Mouse (Mus musculus) ES-E14 (cell line): Measurements from ENCODE around the gene Hist1h3c. TPM values are rescaled to one million over a fixed set of nuclear protein-coding genes. Genes with fewer than 3 reads are reported as not detected.
A peak's percentile ranks its signal among the peaks of the same experiment; 100 is the strongest.

Source experiments
- DNase-seq: peaks from one replicate; pipeline ENCODE4 v3.0.0-alpha.2; 2013; ENCODE audit warnings: low read depth, low spot score
- H3K27ac ChIP-seq: 2 replicates; pipeline ENCODE4 v1.5.1; 2012; ENCODE audit warnings: low read depth, mild to moderate bottlenecking, low read length, moderate library complexity, mixed read lengths; ENCODE audit not compliant: poor library complexity, insufficient read depth, severe bottlenecking
- H3K36me3 ChIP-seq: 2 replicates; pipeline ENCODE4 v1.6.1; 2012; ENCODE audit warnings: mild to moderate bottlenecking, low read length, moderate library complexity, mixed read lengths; ENCODE audit not compliant: control insufficient read depth, poor library complexity, insufficient read depth, severe bottlenecking
- H3K4me1 ChIP-seq, 2 experiments: fragments of 150-350 bp in 1 of 2; sonication (generic) in 1 of 2; 2 replicates each; pipeline ENCODE4 v1.6.1; 2012; ENCODE audit warnings: low read length in 2 of 2, mild to moderate bottlenecking in 1 of 2, mixed read lengths in 1 of 2; ENCODE audit not compliant: control insufficient read depth in 2 of 2, insufficient read depth in 2 of 2, poor library complexity in 1 of 2
- H3K4me3 ChIP-seq, 2 experiments: fragments of 150-350 bp in 1 of 2; sonication (generic) in 1 of 2; 2 replicates each; pipeline ENCODE4 v1.5.1; 2012; ENCODE audit warnings: low read length in 2 of 2, low read depth in 1 of 2, mild to moderate bottlenecking in 1 of 2, mixed read lengths in 1 of 2; ENCODE audit not compliant: insufficient read depth in 1 of 2, poor library complexity in 1 of 2, severe bottlenecking in 1 of 2
- H3K9ac ChIP-seq: 2 replicates; pipeline ENCODE4 v1.6.1; 2012; ENCODE audit warnings: low read depth, mild to moderate bottlenecking, low read length, mixed read lengths; ENCODE audit not compliant: poor library complexity, insufficient read depth, severe bottlenecking
- H3K9me3 ChIP-seq: fragments of 150-350 bp; sonication (generic); 2 replicates; pipeline ENCODE4 v1.6.1; 2012; ENCODE audit warnings: low read depth, mild to moderate bottlenecking, low read length; ENCODE audit not compliant: control insufficient read depth, insufficient read depth
- CHD2 ChIP-seq: IDR thresholded peaks from 2 replicates; pipeline ENCODE4 v1.6.1; 2014; ENCODE audit warnings: mild to moderate bottlenecking, low read depth, low read length, inconsistent platforms
- HCFC1 ChIP-seq: IDR thresholded peaks from 2 replicates; pipeline ENCODE4 v1.6.1; 2012; ENCODE audit warnings: low read length, inconsistent platforms, borderline replicate concordance; ENCODE audit not compliant: insufficient read depth
- MAFK ChIP-seq: IDR thresholded peaks from 2 replicates; pipeline ENCODE4 v1.6.1; 2014; ENCODE audit warnings: mild to moderate bottlenecking, low read depth, low read length, inconsistent platforms; ENCODE audit not compliant: insufficient read depth
- ZC3H11A ChIP-seq: IDR thresholded peaks from 2 replicates; pipeline ENCODE4 v1.6.1; 2012; ENCODE audit warnings: low read depth, mild to moderate bottlenecking, inconsistent platforms, low read length, borderline replicate concordance
- ZNF384 ChIP-seq: IDR thresholded peaks from 2 replicates; pipeline ENCODE4 v1.6.1; 2012; ENCODE audit warnings: low read depth, low read length, inconsistent platforms
- in situ Hi-C, 2 experiments: fragments of 600-800 bp; cut with MboI; formaldehyde crosslinking; loops; one replicate each; pipeline ENCODE4 v1.15.1; 2025; ENCODE audit warnings: low sequenced_read_pairs in 2 of 2, inconsistent platforms in 1 of 2; ENCODE audit not compliant: unreplicated experiment in 2 of 2
- total RNA-seq: library from RNA; depleted of rRNA; stranded (reverse); fragments of 300-350 nt; gene quantifications from 2 replicates; pipeline ENCODE4 v1.2.3, GENCODE M21; 2012

The Hist1h3c gene
- total RNA-seq, 1 experiment, result 1,161 TPM

DNA sequence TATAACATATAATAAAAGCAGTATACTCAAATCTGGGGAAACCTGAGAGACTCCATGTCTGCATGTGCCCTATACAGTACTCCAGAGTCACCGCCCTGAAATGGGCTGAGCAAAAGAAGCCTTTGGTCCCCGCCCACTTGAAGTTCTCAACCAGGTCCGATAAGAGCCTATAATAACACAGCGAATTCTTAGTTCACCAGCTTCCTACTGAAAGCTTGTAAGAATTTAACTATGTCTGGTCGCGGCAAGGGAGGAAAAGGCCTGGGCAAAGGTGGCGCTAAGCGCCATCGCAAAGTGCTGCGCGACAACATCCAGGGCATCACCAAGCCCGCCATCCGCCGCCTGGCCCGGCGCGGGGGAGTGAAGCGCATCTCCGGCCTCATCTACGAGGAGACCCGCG is 11.4 kb upstream of the Hist1h3c start, which contains the start of gene Hist1h4b:
TSS of gene Hist1h4b (plus strand) at position 224 of the 400 bp plus-strand sequence.
- peak; percentile 96 for DNase-seq
- Histone ChIP-seq H3K9ac (peak within 1 kb of the TSS; percentile 84), H3K27ac (peak within 1 kb of the TSS; percentile 93), H3K9me3 (no peaks in the 10 kb centered on the region), H3K36me3 (no peaks in the 10 kb centered on the region), H3K4me1 (peaks cover 0 to 4% of the 10 kb centered on the region in 2 experiments; a peak in 1 of 4 replicates), H3K4me3 (peak within 1 kb of the TSS; percentile 38 to 59)
- TF ChIP-seq HCFC1 (peak; percentile 74; the same call in 1 of the 2 replicates), ZNF384 (no peak)
- in situ Hi-C loops, result loop anchor here in 1 of 2 experiments (25.0 kb wide), 1 partner anchor 1719 kb away; the partner anchor contains the start of genes Hist1h2ag, Hist1h2ah, Hist1h2bj and Hist1h2bk

- in situ Hi-C loops, result loop anchor here in 1 of 2 experiments (25.0 kb wide), 1 partner anchor 1718 kb away; the partner anchor contains the start of genes Hist1h2ag, Hist1h2ah, Hist1h2bj and Hist1h2bk
- H3K36me3 ChIP-seq, result no peaks in the 10 kb centered on the region
- no peak for DNase-seq
Observed at GRCm38 (mm10) chr13:23755000-23755399, 9.6 kb upstream of the Hist1h3c start.

DNA sequence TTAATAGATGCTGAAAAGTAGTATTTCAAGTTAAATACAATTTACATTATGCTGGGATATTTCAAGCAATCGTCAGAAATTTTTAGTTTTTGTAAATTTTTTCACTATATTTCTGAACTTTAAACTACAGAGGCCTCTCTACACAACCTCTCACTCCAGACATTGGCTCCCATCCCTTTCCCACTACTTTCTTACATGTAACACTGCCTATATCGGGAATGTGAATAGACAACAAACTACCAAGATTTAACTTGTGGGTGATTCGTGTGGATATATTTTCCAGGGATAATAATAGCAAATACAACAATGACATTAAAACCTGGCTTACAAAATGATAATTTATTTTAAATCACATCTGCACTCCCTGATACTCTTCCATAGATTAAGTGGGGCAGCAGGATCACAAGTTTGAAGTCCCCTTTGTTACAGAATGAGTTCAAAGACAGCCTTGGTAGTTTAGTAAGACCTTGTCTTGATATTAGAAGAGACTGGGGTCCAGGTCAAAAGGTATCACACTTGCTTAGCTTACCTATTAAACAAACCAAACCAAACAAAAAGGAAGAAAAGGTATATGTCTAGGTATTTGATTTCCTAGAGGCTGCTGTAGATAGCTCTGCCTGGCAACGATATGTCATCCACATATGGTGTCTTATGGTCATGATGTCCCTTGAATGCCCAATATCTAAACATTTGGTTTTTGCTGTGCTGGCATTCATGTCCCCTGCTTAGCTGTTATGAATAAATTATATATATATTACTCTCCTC is 8.1 kb upstream of the Hist1h3c start:
- H3K36me3 ChIP-seq, result no peaks in the 10 kb centered on the region
- H3K4me1 ChIP-seq, result peaks cover 0 to 6% of the 10 kb centered on the region in 2 experiments; a peak in 1 of 4 replicates
- no peak for DNase-seq
- peak overlapping the region in 1 of 2 experiments; percentile 19; a peak in 2 of 4 replicates for H3K4me3 ChIP-seq
- no peak overlapping the region; the same call in 1 of the 2 replicates for H3K9ac ChIP-seq
- peak overlapping the region; percentile 40; the same call in 1 of the 2 replicates for H3K27ac ChIP-seq
- in situ Hi-C loops, result loop anchor here in 1 of 2 experiments (25.0 kb wide), 1 partner anchor 1716 kb away; the partner anchor contains the start of genes Hist1h2ag, Hist1h2ah, Hist1h2bj and Hist1h2bk
- H3K9me3 ChIP-seq, result no peaks in the 10 kb centered on the region
- TF ChIP-seq HCFC1 (no peak), ZNF384 (no peak), CHD2 (no peak), MAFK (no peak), ZC3H11A (no peak)

More at GRCm38 (mm10) chr13:23755000-23755399, 9.6 kb upstream of the Hist1h3c start:
- TF ChIP-seq HCFC1, result no peak
- no peak for TF ChIP-seq ZC3H11A
- no peak for TF ChIP-seq CHD2
- TF ChIP-seq ZNF384, result no peak
- TF ChIP-seq MAFK, result no peak
- peaks cover 0 to 4% of the 10 kb centered on the region in 2 experiments; a peak in 1 of 4 replicates for H3K4me1 ChIP-seq
- H3K9ac ChIP-seq, result no peak overlapping the region; the same call in 1 of the 2 replicates
- H3K4me3 ChIP-seq, result no peak overlapping the region
- no peak overlapping the region; the same call in 1 of the 2 replicates for H3K27ac ChIP-seq
- no peaks in the 10 kb centered on the region for H3K9me3 ChIP-seq

GRCm38 (mm10) chr13:23752742-23753172 is 7.4 kb upstream of the Hist1h3c start:
- in situ Hi-C loops, result loop anchor here in 1 of 2 experiments (25.0 kb wide), 1 partner anchor 1715 kb away; the partner anchor contains the start of genes Hist1h2ag, Hist1h2ah, Hist1h2bj and Hist1h2bk
- peak overlapping the region; percentile 19 to 61 for H3K4me3 ChIP-seq

More at GRCm38 (mm10) chr13:23752742-23753172, 7.4 kb upstream of the Hist1h3c start:
- H3K4me1 ChIP-seq, result peaks cover 0 to 5% of the 10 kb centered on the region in 2 experiments; a peak in 1 of 4 replicates
- H3K27ac ChIP-seq, result peak overlapping the region; percentile 77
- TF ChIP-seq CHD2 (no peak), MAFK (no peak), ZNF384 (no peak)
- H3K9me3 ChIP-seq, result no peaks in the 10 kb centered on the region
- DNase-seq, result no peak
- no peaks in the 10 kb centered on the region for H3K36me3 ChIP-seq
- H3K9ac ChIP-seq, result peak overlapping the region; percentile 75
